Mouse (Mus musculus) ovary, postnatal 14 days (tissue): Measurements from ENCODE around the gene Trappc2.

Source experiments
- DNase-seq: peaks from one replicate; pipeline ENCODE4 v3.0.0; 2022; ENCODE audit warnings: low spot score

Gene Trappc2

GRCm38 (mm10) chrX:166440036-166440615 is at the start of gene Trappc2:
TSS of gene Trappc2 (plus strand) at chrX:166440574.
- DNase-seq: no peak

- DNase-seq: no peak
Measured at GRCm38 (mm10) chrX:166393753-166394152, 46.6 kb upstream of the Trappc2 start.

- DNase-seq: no peak
Measured at GRCm38 (mm10) chrX:166407865-166408264, 32.5 kb upstream of the Trappc2 start.

GRCm38 (mm10) chrX:166416196-166416595 is 24.2 kb upstream of the Trappc2 start:
- no peak for DNase-seq

GRCm38 (mm10) chrX:166434812-166435211 is 5.6 kb upstream of the Trappc2 start:
- DNase-seq: no peak

GRCm38 (mm10) chrX:166440616-166441063 is 266 bp downstream of the Trappc2 start, which contains the start of gene Ofd1:
TSS of gene Ofd1 (minus strand) at chrX:166440704.
- DNase-seq: peak; percentile 75

- no peak for DNase-seq
Measured at GRCm38 (mm10) chrX:166444552-166444951, 4.2 kb downstream of the Trappc2 start.

- no peak for DNase-seq
Measured at GRCm38 (mm10) chrX:166453532-166453931, 13.2 kb downstream of the Trappc2 start.

GRCm38 (mm10) chrX:166454331-166454730 is 14.0 kb downstream of the Trappc2 start:
- no peak for DNase-seq

GRCm38 (mm10) chrX:166455525-166455924 is 15.2 kb downstream of the Trappc2 start:
- DNase-seq: no peak

- DNase-seq: no peak
Measured at GRCm38 (mm10) chrX:166468321-166468720, 27.9 kb downstream of the Trappc2 start.

GRCm38 (mm10) chrX:166472612-166473011 is 32.2 kb downstream of the Trappc2 start:
- no peak for DNase-seq

- DNase-seq: no peak
Measured at GRCm38 (mm10) chrX:166477393-166477792, 37.0 kb downstream of the Trappc2 start.

GRCm38 (mm10) chrX:166478631-166479364 is 38.4 kb downstream of the Trappc2 start:
- peak; percentile 2 for DNase-seq

GRCm38 (mm10) chrX:166479365-166479983 is 39.1 kb downstream of the Trappc2 start, which contains the start of gene Rab9:
TSS of gene Rab9 (minus strand) at chrX:166479867.
- DNase-seq: peak; percentile 82

GRCm38 (mm10) chrX:166495052-166495451 is 54.7 kb downstream of the Trappc2 start:
- no peak for DNase-seq

GRCm38 (mm10) chrX:166497771-166498170 is 57.4 kb downstream of the Trappc2 start:
- DNase-seq: no peak

GRCm38 (mm10) chrX:166499496-166500190 is 59.3 kb downstream of the Trappc2 start:
- no peak for DNase-seq
